Mouse (Mus musculus) hindbrain, postnatal 0 days (tissue): Measurements from ENCODE around the gene Dctn3. TPM values are rescaled to one million over a fixed set of nuclear protein-coding genes. Genes with fewer than 3 reads are reported as not detected.
"Not testable (repeated sequence)": the region's sequence is repeated elsewhere in the genome, so short reads cannot be mapped to it uniquely, and the experiment has no call there.

ENCODE experiments used
- ATAC-seq: fragments of 200-750 bp; cut with Nextera tagmentation; 2 replicates; pipeline ENCODE4 v1.8.0; 2017; ENCODE audit warnings: mild to moderate bottlenecking, moderate TSS enrichment, moderate library complexity
- DNase-seq: peaks from one replicate; pipeline ENCODE4 v3.0.0-alpha.2; 2015; ENCODE audit warnings: low spot score
- H3K27ac ChIP-seq: fragments of 300-500 bp; sonication (generic); 2 replicates; pipeline ENCODE4 v1.5.1; 2014; ENCODE audit warnings: mild to moderate bottlenecking
- H3K27me3 ChIP-seq: fragments of 300-500 bp; sonication (generic); 2 replicates; pipeline ENCODE4 v1.6.1; 2014; ENCODE audit warnings: low read length, mixed read lengths; ENCODE audit not compliant: insufficient read depth
- H3K36me3 ChIP-seq: fragments of 300-500 bp; sonication (generic); 2 replicates; pipeline ENCODE4 v1.6.1; 2014; ENCODE audit warnings: low read length, mixed read lengths; ENCODE audit not compliant: insufficient read depth
- H3K4me1 ChIP-seq: fragments of 300-500 bp; sonication (generic); 2 replicates; pipeline ENCODE4 v1.6.1; 2014; ENCODE audit warnings: antibody characterized with exemption, low read length, mixed read lengths; ENCODE audit not compliant: insufficient read depth
- H3K4me2 ChIP-seq: fragments of 300-500 bp; sonication (generic); 2 replicates; pipeline ENCODE4 v1.6.1; 2014; ENCODE audit warnings: low read depth, mild to moderate bottlenecking, low read length, moderate library complexity, mixed read lengths
- H3K4me3 ChIP-seq: fragments of 300-500 bp; sonication (generic); 2 replicates; pipeline ENCODE4 v1.5.1; 2014; ENCODE audit warnings: low read length
- H3K9ac ChIP-seq: fragments of 300-500 bp; sonication (generic); replicated peaks from 2 replicates; pipeline ENCODE4 v1.6.1; 2014; ENCODE audit warnings: mild to moderate bottlenecking, low read length, moderate library complexity, mixed read lengths
- H3K9me3 ChIP-seq: fragments of 300-500 bp; sonication (generic); 2 replicates; pipeline ENCODE4 v1.6.1; 2016; ENCODE audit warnings: low read length, mixed read lengths
- CTCF ChIP-seq: IDR thresholded peaks from 2 replicates; pipeline ENCODE4 v1.5.1; 2016; ENCODE audit warnings: antibody characterized with exemption, control low read depth, low read depth
- WGBS: fragments of 180-500 bp; shearing (Covaris S2); extraction: QIAGEN DNeasy Blood & Tissue Kit; methylation state at CpG from one replicate; pipeline ENCODE4 v1.1.7; 2014; 5-methylcytosine and 5-hydroxymethylcytosine counted together
- polyA plus RNA-seq: library from polyadenylated mRNA; unstranded; fragments of >200 nt; fragmentation: Nextera tagmentation; extraction: Ambion mirVana; gene quantifications from 2 replicates; pipeline ENCODE4 v1.2.1, GENCODE M21; 2015
- total RNA-seq: library from RNA; depleted of rRNA; stranded (reverse); fragments of >200 nt; gene quantifications from 2 replicates; pipeline ENCODE4 v1.2.3, GENCODE M21; 2014

The Dctn3 gene
- total and polyA plus RNA-seq, 2 experiments from 2014 or later: 147 to 316 TPM

GRCm38 (mm10) chr4:41710229-41710628, 12.7 kb downstream of the Dctn3 start:
- Histone ChIP-seq H3K9ac (no peak overlapping the region), H3K4me1 (peaks cover 17% of the 10 kb centered on the region; the same call in 1 of the 2 replicates), H3K36me3 (no peaks in the 10 kb centered on the region), H3K27me3 (no peaks in the 10 kb centered on the region), H3K4me3 (no peak overlapping the region), H3K4me2 (no peak overlapping the region), H3K9me3 (no peaks in the 10 kb centered on the region), H3K27ac (no peak overlapping the region)
- DNase-seq (no peak), ATAC-seq (no peak)
- peak; percentile 23; the same call in 1 of the 2 replicates for TF ChIP-seq CTCF
- WGBS: 65% methylated on average over 4 of the region's 4 CpGs

GRCm38 (mm10) chr4:41708192-41708745, 14.7 kb downstream of the Dctn3 start:
- 46% methylated on average over 8 of the region's 8 CpGs for WGBS

GRCm38 (mm10) chr4:41707011-41707535, 15.9 kb downstream of the Dctn3 start:
- Histone ChIP-seq H3K36me3 (no peaks in the 10 kb centered on the region), H3K4me3 (no peak overlapping the region), H3K4me1 (peaks cover 11% of the 10 kb centered on the region; the same call in 1 of the 2 replicates), H3K9me3 (no peaks in the 10 kb centered on the region), H3K27me3 (no peaks in the 10 kb centered on the region), H3K9ac (0 out of 2 replicates have a peak overlapping the region, but pooled peaks have one; percentile 17), H3K27ac (peak overlapping the region; percentile 59; the same call in 1 of the 2 replicates), H3K4me2 (peak overlapping the region; percentile 31)
- peak; percentile 89 for DNase-seq
- peak; percentile 86 for ATAC-seq
- TF ChIP-seq CTCF: peak; percentile 88
- WGBS: under 1% methylated on average over 13 of the region's 13 CpGs

More at GRCm38 (mm10) chr4:41708192-41708745, 14.7 kb downstream of the Dctn3 start:
- Histone ChIP-seq H3K9ac (no peak overlapping the region), H3K4me1 (peaks cover 17% of the 10 kb centered on the region; the same call in 1 of the 2 replicates), H3K9me3 (no peaks in the 10 kb centered on the region), H3K4me2 (no peak overlapping the region), H3K4me3 (no peak overlapping the region), H3K27me3 (no peaks in the 10 kb centered on the region), H3K27ac (no peak overlapping the region), H3K36me3 (no peaks in the 10 kb centered on the region)
- ATAC-seq: peak; percentile 48
- peak; percentile 77 for TF ChIP-seq CTCF
- peak; percentile 88 for DNase-seq

- Histone ChIP-seq H3K4me3 (no peak overlapping the region), H3K27ac (no peak overlapping the region), H3K4me1 (peaks cover 7% of the 10 kb centered on the region; the same call in 1 of the 2 replicates), H3K4me2 (peak overlapping the region; percentile 31; the same call in 1 of the 2 replicates), H3K9me3 (no peaks in the 10 kb centered on the region), H3K36me3 (no peaks in the 10 kb centered on the region), H3K9ac (no peak overlapping the region), H3K27me3 (no peaks in the 10 kb centered on the region)
- peak; percentile 4; the same call in 1 of the 2 replicates for TF ChIP-seq CTCF
- ATAC-seq (no peak), DNase-seq (peak; percentile 31)
- WGBS: 47% methylated on average over 19 of the region's 19 CpGs
These were observed 16.8 kb downstream of the Dctn3 start for GRCm38 (mm10) chr4:41705922-41706754.

GRCm38 (mm10) chr4:41704651-41705050, 18.3 kb downstream of the Dctn3 start:
- no peak overlapping the region for H3K4me3 ChIP-seq
- H3K27ac ChIP-seq: no peak overlapping the region
- no peak for TF ChIP-seq CTCF
- no peaks in the 10 kb centered on the region for H3K27me3 ChIP-seq
- no peaks in the 10 kb centered on the region for H3K36me3 ChIP-seq
- H3K9ac ChIP-seq: no peak overlapping the region
- no peak for DNase-seq
- no peaks in the 10 kb centered on the region for H3K9me3 ChIP-seq
- ATAC-seq: no peak
- WGBS: 11% methylated on average over 5 of the region's 5 CpGs
- no peak overlapping the region for H3K4me2 ChIP-seq
- H3K4me1 ChIP-seq: peaks cover 7% of the 10 kb centered on the region; the same call in 1 of the 2 replicates

- DNase-seq, H3K36me3 ChIP-seq, H3K4me2 ChIP-seq, H3K27me3 ChIP-seq, H3K27ac ChIP-seq, H3K9ac ChIP-seq, H3K4me3 ChIP-seq, H3K4me1 ChIP-seq, H3K9me3 ChIP-seq, ATAC-seq: not testable (repeated sequence)
- 58% methylated on average over 2 of the region's 2 CpGs for WGBS
These were observed 20.7 kb downstream of the Dctn3 start for GRCm38 (mm10) chr4:41702226-41702625.

GRCm38 (mm10) chr4:41700224-41700623, 22.7 kb downstream of the Dctn3 start:
- H3K4me2 ChIP-seq, DNase-seq, H3K4me3 ChIP-seq, H3K9me3 ChIP-seq, ATAC-seq, H3K9ac ChIP-seq, H3K4me1 ChIP-seq, H3K36me3 ChIP-seq, H3K27ac ChIP-seq, H3K27me3 ChIP-seq: not testable (repeated sequence)
- 45% methylated on average over 1 of the region's 8 CpGs for WGBS

GRCm38 (mm10) chr4:41699783-41700182, 23.2 kb downstream of the Dctn3 start, which contains the start of gene Il11ra1:
Gene Il11ra1, plus strand, starts transcription at chr4:41699989.
- 76% methylated on average over 9 of the region's 10 CpGs for WGBS
- not testable (repeated sequence) for H3K4me1 ChIP-seq, H3K27me3 ChIP-seq, H3K9ac ChIP-seq, H3K27ac ChIP-seq, H3K4me3 ChIP-seq, H3K9me3 ChIP-seq, DNase-seq, H3K4me2 ChIP-seq, ATAC-seq, H3K36me3 ChIP-seq

GRCm38 (mm10) chr4:41698421-41699016, 24.5 kb downstream of the Dctn3 start:
- not testable (repeated sequence) for H3K36me3 ChIP-seq, H3K4me1 ChIP-seq, ATAC-seq, H3K9me3 ChIP-seq, DNase-seq, H3K27ac ChIP-seq, H3K9ac ChIP-seq, H3K4me2 ChIP-seq, H3K4me3 ChIP-seq, H3K27me3 ChIP-seq
- 15% methylated on average over 18 of the region's 32 CpGs for WGBS
